Mouse (Mus musculus) bone marrow, adult 2 months (tissue): ENCODE measurements around the gene H2-K1.

ENCODE experiments used
- CTCF ChIP-seq: fragments of 200-500 bp; IDR thresholded peaks from 2 replicates; pipeline ENCODE4 v1.5.1; 2011; ENCODE audit warnings: low read length, control low read depth; ENCODE audit not compliant: control insufficient read depth, insufficient read depth
- POLR2A ChIP-seq: fragments of 200-500 bp; IDR thresholded peaks from 2 replicates; pipeline ENCODE4 v1.6.1; 2011; ENCODE audit warnings: low read depth, mild to moderate bottlenecking, control low read depth, low read length, borderline replicate concordance; ENCODE audit not compliant: control insufficient read depth

DNA sequence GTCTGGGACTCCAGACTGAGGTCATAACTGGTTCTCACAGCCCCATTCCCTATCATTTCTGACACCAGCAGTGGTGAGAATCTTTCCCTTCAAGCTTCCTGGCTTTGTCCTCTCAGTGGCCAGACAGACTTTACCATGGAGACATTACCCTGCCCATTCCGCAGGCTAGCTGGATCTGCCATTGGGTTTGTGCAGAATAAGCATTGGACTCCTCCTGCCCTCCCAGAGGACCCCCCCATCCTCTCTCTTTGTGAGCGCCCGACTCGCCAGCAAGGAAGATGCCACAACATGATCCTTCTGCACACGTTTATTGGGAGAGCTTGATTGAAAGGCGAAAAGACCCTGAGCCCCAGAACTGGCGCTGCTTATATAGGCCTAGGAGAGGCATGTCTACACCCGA, 13.3 kb upstream of the H2-K1 start:
- no peak for TF ChIP-seq POLR2A
- no peak for TF ChIP-seq CTCF
